Mouse (Mus musculus) frontal cortex, postnatal 36 days (tissue): Measurements from ENCODE around the gene Rad9a.
"Not testable (repeated sequence)": the region's sequence is repeated elsewhere in the genome, so short reads cannot be mapped to it uniquely, and the experiment has no call there.

ENCODE experiments used
- DNase-seq, 2 experiments: peaks; one replicate each; pipeline ENCODE4 v3.0.0; 2022; ENCODE audit warnings: low spot score in 2 of 2

Rad9a gene

DNA sequence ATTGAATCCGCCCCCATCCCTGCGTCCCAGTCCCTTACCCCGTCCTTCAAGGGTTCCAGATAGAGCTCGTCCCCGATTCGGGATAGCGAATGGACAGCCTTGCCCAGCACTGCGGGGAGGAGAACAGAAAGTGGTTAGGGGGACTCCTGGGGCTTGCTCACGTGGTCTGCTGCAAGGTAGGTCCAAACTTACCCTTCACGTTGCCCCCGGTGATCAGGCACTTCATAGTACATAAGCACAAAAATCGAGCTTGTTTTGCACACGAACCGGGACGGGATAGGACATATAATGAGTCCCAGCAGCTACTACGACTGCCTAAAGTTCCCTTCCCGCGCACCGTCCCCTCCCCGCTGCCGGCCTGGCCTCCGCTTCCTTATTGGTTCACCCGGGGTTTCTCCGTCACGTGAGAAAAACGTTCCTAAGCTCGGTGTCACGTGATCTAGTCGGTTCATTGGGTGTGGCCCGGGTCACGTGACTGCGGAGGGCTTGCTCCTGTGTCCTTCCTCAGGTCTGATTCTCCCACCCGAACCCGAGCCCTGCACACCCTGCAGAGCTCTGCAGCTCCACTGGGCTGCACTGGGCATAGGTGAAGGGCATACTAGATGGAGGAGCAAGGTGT is at the start of gene Rad9a:
Gene Rad9a (minus strand): TSS at position 372 of the 619 bp plus-strand sequence.
- peak; percentile 90 to 96 for DNase-seq

DNA sequence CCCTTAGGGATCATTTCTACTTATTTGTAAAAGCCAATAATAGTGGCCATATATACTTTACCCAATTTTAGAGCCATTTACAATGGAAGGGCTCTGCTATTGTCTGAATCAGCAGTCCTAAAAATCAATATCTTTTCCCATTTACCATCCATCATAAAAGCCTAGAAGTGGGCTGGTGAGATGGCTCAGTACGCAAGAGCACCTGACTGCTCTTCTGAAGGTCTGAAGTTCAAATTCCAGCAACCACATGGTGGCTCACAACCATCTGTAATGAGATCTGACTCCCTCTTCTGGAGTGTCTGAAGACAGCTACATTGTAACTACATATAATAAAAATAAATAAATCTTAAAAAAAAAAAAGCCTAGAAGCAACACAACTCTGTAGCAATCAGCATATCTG is 47.2 kb upstream of the Rad9a start:
- not testable (repeated sequence) for DNase-seq

DNA sequence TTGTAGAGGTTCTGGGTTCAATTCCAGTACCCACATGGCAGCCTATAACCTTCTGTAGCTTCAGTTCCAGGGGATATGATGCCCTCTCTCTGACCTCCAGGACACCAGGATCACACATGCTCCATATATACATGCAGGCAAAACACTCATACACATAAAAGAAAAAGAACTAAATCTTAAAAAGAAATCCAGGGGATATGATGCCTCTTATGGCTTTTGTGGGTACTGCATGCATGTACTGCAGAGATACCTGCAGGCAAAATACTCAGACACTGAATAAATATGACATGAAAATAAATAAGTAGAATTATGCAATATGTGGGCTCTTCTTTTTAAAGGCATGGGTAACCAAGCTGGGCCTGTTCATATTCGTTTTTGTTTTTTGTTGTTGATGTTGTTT is 45.5 kb upstream of the Rad9a start:
- no peak for DNase-seq

DNA sequence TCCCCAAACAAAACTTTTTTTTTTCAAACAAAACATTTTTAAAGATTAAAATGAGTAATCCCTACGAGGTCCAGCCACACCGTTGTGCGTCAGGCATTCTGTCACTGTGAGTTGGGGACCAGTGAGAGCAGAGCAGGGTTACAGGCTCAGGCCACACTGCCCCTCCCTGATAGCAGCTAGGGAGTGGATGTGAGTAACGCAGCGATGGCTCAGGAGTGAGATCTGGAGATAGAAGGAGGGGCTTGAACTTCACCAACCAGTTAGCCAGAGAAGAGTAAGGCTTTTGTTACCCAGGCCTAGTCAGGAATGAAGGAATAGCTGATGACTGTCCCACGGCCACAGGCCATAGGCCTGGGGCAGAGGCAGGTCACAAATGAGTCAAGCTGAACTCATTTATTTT is 43.3 kb upstream of the Rad9a start:
- DNase-seq: no peak

DNA sequence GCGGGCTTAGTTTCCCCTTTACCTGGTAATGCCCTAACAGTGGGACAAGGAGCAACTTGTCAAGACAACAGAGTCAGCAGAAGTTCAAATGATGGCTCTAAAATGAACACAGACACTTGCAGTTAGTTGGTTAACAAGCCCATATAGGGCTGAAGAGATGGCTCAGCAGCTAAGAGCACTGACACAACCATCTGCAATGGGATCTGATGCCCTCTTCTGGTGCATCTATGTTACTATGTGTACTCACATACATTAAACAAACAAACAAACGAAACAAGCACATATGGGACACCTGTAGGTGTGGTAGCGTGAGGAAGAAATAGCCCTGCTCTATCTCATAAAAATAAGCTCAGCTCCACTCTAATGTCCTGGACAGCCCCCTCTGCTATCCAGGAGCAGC is 41.0 kb upstream of the Rad9a start:
- DNase-seq: no peak

DNA sequence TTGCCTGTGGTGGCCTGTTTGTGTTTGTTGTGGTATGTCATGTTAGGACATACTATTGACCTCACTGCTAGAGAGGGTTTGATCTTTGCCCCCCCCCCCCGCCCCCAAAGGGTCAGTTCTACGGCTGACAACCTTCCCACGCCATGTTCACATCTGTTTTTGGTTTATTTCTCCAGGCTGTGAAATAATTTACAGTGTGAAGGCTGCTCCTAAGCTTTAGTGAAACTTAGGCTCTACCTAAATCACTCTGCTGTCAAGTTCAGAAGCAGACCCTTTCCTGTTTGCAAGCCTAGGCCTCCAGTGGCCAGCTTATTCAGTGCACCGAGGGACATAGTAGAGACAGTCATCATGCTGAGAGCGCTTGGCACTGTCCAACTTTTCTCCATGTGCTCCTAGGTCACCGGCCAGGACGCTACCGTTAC is 38.8 kb upstream of the Rad9a start:
- DNase-seq: no peak

DNA sequence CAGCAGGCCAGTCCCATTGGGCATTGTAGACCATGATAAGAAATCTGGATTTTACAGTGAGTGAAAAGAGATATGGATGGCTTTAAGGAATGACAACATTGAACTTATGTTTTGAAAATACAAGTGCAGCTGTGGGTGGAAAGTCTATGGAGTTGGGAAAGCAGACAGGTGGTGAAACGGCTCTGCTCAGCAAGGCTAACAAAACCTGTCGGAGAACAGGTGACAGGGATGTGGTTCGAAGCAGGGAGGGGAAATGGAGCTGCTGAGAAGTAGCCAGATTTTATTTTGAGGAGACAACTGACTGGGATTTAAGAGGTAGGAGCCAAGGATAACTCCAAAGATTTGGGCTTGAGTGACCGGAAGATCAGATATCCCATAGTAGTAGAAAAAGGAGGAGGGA is 33.1 kb upstream of the Rad9a start:
- no peak for DNase-seq

DNA sequence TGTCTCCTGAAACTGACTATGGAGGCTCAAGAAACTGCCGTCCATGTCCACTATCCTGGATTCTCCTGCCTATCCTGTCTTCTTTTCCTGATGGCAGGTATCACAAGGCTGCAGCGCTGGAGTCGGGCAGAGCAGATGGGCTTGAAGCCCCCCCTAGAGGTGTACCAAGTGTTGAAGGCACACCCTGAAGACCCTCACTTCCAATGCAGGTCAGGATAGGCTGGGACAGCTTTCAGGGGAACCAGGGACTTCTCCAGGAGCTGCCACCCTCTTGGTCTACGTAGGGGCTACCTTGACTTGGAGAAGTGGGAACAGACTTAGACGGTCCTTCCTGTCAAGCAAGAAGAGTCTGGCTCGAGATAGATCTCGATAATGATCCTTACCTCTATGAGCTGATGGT is 31.2 kb upstream of the Rad9a start:
- no peak for DNase-seq

DNA sequence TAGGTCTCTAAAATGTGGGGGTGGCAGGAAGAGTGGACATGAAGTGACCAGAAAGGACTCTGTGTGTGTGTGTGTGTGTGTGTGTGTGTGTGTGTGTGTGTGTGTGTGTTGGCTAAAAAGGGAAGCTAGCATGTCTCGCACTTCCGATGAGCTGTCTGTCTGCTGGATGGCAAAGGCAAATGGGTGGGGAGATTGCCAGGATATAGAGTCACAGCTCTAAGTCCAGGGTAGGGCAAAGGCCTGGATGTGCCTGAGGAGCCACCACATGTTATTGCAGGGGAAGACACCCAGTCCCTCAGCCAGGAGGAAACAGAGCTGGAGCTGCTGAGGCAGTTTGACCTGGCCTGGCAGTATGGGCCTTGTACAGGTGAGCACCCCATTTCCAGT is 30.7 kb upstream of the Rad9a start:
- no peak for DNase-seq

DNA sequence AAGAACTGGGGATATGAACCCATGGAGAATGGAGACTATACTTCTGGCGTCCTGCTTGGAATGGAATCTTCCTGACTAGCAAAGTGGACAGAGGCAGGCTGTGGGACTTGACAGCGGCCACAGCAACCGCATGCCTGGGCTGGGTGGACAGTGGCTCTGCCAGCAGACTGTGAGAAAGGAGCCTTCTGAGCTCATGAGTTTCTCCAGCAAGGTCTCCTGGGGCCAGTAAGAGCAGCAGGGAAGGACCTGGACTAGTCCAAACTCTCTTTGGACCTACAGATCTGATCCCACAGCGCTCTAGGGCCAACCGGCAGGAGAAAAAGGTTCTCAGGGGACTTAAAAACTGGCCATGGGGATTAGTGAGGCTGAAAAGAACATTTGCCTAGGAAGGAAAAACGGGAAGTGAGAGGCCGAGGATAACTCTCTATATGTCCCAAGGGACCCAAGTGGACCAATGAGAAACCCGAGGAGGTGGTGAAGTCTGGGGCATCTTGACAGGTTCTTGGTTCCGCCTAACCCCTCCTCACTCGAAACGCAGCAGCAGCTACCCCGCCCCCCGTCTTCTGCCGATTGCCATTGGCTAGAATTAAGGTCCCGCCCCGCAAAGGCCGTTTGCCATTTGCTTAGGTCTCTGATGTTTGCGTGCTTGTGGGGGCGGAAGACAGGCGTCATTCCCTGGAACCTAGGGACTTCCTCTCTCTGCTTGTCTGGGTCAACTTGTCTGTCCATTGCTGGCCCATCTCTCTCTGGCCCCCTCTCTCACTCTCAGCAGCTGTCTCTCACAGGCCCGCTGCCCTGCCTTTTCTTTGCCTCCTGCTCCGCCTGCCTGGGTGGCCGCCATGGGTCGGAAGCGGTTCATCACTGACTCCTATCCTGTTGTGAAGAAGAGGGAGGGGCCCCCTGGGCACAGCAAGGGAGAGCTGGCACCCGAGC is 30.1 kb upstream of the Rad9a start, which contains the start of gene Pold4:
Gene Pold4 (plus strand): TSS at position 647 of the 933 bp plus-strand sequence.
- peak; percentile 96 to 98 for DNase-seq

DNA sequence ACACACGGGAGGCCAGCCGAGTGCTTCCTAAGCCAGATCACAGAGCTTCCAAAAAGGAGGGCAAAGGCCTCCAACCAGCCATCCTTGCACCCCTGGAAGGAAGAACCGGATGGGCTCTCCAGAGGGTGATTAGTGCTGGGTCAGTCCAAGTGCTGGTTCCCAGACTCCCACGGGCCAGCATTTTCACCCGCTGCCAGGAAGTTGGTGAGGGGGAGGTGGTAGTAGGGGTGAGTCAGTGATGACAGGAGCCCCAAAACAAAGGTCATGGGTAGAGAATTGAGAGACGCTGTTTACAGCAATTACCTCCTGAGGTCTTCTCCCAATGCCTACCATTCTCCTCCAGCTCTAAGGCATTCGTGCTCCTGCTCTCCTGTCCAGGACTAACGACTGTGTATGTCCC is 29.0 kb upstream of the Rad9a start:
- DNase-seq: no peak

DNA sequence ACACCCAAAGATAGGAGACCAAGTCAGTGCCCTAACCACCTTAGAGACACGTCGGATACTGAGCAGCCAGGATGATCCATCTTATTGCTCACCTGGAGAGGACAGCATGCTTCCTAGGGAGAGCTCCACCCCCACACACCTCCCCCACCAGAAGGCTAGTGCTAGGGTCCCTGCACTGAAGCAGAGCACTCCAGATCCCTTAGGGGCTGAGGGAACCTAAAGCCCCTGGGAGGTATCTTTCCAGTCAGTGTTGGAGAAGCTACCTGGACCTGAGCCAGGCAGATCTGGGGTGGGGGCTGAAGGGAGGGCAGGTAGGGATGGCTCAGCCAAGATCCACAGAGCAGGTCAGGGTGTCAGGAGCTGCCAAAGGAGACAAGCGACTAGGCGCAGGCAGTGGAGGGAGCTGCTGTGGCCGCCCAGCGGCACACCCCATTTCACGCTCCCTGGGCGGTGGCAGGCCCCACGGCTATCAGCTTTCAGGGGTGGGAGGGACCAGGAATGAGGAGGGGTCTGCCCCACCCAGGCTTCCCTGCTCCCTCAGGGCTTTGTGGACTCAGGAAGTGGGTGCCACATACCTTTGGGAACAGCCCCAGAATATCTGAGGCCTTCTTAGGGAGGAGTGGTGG is 28.1 kb upstream of the Rad9a start:
- DNase-seq: no peak

DNA sequence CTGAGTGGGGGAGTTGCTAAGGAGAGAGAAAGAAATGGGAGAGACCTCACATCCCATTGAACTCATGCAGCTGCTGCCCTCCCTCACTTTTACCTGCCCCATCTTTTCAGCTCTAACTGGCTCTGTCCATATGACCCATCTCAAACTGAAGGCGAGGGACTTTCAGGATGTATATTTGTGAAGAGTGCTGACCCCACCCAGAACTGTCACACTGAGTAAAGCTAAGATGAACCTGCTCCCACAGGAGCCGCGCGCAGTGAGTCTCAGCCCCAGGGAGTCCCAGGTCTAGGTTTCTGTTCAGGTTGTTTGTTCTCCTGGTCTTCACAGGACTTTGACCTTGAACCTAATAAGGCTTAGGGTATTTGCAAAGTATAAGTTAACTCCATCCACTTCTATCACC is 27.4 kb upstream of the Rad9a start:
- DNase-seq: no peak

DNA sequence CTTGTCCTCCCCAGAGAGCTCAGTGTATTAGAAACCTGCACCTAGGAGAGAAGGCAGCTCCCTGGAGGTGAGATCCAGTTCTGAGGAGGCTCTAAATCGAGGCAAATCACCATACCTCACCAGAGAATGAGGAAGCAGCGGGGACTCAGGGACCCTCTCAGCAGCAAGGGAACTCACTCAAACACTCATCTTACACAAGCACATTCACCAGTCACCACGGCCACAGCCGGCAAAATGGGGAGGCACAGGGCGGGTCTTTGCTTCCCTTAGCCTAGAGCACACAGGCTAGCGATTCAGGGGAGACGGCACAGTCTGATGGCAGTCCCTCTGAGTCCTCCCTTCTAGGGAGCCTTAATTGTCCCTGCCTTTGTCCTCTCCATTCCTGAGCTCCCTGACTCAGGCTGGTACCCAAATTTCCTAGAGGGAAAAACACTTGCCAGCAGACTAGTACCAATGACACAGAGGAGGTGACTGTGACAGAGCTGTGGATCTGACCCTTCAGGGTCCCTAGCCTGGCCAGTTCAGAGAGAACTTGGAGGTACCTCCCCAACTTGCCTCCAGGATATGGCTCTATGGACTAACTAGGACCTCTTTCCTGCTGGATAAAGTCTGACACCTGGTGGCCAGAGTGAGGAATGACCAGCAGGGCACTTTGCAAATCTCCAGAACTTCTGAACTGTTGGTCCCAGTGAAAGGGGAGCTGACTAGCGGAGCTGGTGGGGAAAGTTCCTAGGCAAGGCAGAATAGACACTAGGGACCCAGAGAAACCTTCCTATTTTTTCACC is 26.6 kb upstream of the Rad9a start:
- peak; percentile 60 to 77 for DNase-seq

DNA sequence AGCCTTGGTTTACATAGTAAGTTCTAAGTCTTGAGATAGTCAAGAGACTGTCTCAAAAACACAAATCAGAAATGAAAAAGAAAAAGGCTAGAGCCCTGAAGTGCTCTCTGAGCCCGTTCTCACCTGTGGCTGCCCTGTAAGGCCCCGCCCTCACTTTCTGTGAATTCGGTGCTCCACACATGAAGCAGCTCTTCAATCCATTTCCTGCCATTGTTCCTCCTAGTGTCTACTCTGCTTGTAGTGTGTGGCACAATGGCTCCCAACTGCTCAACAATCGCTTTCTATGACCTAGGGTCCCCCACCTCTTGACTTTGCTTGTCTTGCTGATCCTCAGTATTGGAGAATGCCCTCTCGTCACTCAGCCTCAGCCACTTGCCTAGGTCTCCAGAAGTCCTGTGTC is 26.0 kb upstream of the Rad9a start:
- no peak for DNase-seq

DNA sequence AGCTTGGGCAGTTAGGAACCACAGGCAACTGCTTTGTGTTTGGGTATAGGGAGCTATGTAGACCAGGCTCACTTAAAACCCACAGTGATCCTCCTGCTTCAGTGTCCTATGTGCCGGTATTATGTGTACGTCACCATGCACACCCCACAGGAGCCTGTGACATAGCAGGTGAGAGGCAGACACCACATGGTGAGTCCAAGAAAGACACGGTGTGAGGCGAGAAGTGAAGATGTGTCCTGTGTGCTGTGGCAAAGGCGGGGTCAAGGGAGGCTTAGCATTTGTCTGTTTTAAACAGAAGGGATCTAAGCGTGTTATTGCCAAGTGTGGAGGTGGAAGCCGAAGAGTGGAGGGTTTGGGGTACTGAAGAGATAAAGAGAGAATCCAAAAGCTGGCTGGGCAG is 25.3 kb upstream of the Rad9a start:
- no peak for DNase-seq

DNA sequence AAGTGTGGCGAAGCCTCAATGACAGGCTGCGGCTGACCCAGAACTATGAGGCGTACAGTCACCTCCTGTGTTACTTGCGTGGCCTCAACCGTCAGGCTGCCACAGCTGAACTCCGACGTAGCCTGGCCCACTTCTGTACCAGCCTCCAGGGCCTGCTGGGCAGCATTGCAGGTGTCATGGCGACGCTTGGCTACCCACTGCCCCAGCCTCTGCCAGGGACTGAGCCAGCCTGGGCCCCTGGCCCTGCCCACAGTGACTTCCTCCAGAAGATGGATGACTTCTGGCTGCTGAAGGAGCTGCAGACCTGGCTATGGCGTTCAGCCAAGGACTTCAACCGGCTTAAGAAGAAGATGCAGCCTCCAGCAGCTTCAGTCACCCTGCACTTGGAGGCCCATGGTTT is 20.7 kb upstream of the Rad9a start:
- no peak for DNase-seq

DNA sequence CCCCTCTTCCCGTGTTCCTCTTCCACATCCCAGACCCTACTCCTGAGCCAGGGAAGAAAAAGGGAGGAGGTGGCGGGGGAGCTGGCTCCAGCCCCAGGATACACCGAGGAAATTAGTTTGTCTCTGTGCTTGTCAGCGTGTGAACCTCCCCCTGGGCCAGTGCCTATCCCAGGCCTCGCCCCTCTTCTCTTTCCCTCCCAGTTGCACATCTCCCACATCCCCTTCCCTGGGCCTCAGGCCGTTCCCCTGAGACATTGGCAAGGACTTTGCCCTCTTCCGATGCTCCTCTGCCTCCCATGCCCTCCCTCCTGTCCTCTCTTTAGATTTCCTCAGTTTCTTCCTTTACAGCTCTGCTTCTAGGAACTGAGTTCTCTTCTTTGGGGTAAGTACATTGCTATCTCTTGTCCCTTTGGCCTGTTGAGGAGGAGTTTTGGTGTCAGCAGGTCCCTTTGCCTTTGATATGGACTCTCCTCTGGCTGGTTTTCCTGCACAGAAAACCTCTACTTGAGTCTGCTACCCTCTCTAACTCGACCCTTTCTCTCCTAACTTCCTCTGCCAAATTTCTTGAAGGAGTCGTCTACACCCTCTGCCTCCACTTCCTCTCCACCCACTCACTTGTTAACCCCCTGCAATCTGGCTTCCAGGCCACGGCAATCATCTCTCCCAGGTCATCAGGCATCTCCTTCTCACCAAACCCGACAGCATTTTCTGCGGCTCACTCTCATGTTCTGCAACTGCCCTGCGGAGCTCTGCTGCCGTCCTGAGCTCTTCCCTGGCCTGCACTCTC is 19.7 kb upstream of the Rad9a start:
- DNase-seq: no peak

DNA sequence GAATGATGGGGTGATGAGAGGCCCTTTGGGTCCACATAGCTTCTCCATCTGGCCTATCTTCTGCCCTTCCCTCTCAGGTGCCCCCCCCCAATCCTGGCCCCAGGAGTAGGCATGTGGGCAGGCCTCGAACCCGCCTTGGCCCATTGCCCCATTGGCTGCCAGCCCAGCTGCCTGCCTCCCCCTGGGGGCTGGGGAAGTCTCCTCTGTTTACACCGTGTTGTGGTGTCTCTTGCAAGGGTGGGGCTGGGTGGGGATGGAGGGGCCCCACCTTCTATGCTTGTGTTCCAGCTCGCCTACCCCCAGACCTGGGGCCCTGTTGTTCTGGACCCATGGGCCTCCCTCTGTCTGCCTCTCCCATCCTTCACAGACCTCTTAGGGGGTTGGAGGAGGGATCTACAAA is 19.0 kb upstream of the Rad9a start:
- no peak for DNase-seq

DNA sequence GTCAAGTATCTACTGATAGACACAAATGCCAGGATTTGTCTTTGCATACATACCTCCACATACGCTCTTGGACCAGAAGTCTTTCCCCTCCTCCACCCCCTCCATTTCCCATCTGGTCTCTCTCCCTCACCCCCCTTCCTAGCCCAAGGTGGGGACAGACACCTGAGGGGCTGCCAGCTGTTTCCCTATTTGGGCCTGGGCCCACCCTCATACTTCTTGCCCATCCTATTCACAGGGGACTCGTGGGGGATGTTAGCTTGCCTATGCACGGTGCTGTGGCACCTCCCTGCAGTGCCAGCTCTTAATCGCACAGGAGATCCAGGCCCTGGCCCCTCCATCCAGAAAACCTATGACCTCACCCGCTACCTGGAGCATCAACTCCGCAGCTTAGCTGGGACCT is 18.5 kb upstream of the Rad9a start:
- no peak for DNase-seq

DNA sequence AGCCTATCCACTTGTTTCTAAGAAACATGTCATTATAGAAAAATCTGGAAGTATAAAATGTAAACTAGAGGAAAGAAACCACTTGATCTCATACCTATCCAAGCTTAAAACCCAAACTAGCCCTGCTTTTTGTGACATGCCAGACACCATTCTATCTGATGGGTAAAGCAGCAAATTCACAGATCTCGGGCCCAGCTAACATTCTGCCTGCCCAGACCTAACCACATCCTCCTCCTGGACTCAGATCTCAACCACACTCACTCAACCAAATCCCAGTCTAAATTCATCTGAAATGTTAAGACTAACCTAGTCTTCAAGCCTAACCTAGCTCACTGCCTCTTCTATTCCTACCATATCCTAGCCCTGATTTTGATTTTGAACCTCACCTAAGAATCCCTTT is 17.3 kb upstream of the Rad9a start:
- no peak for DNase-seq
